Mouse (Mus musculus): ENCODE data around the gene Tdo2. TPM values are rescaled to one million over a fixed set of nuclear protein-coding genes. Genes with fewer than 3 reads are reported as not detected.

Tdo2 gene
- 1 to 10 TPM in 1 of 2 experiments, under 1 TPM in 1; 0.22 to 4.4 TPM for total RNA-seq (2021)
- long read RNA-seq, experiment 1, transcript Tdo2-201 (12 exons, 3,431 nt), result major isoform, 6 of 6 reads
- long read RNA-seq, experiment 1, partial matches to known transcripts, result 0 of 6 reads
- long read RNA-seq, experiment 1, other reads (novel, unspliced or antisense), result 0 of 6 reads
- long read RNA-seq, experiment 2, partial matches to known transcripts, result 0 of 1 reads
- long read RNA-seq, experiment 2, other reads (novel, unspliced or antisense), result 1 of 1 reads

DNA sequence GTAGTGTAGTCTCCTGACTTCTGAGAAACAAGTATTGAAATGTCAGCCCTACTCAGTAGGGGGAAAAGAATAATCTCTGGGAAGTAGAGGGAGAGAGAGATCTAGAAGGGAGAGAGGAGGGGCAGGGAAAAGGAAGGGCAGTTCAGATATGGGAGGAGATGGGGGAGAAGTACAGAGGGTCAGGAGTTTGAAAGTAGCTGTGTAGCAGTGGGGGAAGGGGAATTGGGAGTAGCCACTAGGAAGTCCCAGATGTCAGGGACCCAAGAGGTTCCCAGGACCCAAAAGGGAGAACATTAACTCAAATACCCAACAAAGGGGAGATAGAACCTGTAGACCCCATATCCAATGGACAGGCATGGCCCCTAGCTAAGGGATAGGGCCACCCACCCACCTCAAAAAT is at the start of gene Tdo2:
Tdo2 (minus strand) TSS at position 101 of the 400 bp plus-strand sequence.
- no peak for DNase-seq (ENCODE audit: low spot score in 2 of 2)

DNA sequence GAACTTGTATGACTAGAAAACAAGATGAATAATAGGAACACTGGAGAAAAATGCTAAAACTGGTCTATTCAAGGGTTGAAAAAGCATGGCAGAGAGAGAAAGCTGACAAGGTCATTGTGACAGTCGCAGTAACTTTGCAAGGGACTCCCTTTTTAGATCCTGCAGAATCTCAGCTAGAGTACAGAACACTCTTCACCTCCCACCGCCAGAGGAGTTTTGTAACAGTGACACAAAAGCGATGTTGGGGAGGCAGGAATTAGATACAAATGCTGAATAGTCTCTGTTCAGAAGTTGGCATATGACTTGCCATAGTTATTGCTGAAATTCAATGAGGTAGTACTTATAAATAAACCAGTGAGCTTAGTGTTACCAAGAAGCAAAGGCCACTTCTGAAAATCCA is 47.1 kb upstream of the Tdo2 start:
- no peak for DNase-seq (ENCODE audit: low spot score in 2 of 2)

DNA sequence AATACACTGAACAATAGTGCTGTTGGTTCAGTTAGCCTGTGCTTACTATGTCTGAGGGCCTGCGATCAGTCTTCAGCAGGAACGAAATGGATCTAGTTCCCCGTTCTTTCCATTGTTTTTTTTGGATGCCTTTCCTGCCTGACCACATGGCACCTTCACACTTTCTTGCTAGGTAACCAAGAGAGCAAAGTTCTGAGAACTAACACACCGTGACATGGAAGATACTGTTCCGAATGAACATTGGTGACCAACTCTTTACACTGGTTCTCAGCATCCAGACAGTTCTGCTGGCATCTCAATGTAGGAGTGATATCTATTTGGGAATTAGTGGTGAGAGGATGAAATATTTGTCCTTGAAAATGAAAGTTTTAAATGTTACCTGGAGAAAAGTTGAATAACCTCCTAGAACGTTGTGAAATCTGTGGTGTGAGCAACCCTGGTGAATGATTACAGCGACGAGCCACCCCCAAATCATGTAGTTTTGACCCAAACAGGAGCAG is 46.5 kb upstream of the Tdo2 start:
- DNase-seq (ENCODE audit: low spot score in 2 of 2), result no peak

DNA sequence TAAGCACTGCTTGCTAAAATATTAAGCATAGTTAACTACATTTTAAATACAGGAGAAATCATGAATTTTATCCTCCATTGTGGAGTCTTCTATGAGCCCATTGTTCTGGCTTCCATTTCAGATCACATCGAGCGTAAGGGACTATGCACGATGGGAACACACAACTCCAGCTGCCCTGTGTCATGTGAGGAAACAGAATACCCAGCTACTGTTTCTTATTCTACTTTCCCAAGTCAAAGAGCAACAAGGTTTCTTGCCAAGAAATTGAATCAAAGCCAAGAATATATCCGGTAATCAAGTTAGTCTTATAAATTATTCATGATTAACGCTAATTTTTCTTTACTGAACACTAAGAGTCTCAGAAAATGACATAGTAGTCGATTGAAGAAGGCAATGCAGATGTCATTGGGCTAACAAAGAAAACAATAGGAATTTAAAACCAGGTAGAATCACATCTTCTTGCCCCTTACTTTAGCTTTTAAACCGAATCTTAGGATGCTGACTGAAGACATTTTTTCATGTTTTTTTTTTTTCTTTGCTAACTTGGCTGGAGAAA is 38.2 kb upstream of the Tdo2 start:
- DNase-seq (ENCODE audit: low spot score in 2 of 2), result no peak

DNA sequence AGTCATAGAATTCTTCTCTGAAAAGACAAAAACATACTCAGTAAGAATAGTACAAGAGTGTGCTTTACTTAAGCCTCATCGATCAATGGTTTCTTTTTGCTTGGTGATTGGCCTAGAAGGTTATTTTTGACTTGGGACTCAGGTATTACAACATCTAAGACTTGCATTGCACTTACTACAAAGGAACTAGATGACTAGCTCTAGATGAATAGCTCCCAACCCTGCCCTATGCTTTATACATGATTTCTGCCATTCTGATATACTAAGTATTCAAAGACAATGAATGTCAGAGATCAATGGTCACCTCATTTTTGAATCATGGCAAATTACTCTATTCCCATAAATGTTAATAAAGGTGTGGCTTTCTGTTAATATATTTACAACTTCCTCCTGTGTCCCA is 31.0 kb upstream of the Tdo2 start:
- no peak for DNase-seq (ENCODE audit: low spot score in 2 of 2)

DNA sequence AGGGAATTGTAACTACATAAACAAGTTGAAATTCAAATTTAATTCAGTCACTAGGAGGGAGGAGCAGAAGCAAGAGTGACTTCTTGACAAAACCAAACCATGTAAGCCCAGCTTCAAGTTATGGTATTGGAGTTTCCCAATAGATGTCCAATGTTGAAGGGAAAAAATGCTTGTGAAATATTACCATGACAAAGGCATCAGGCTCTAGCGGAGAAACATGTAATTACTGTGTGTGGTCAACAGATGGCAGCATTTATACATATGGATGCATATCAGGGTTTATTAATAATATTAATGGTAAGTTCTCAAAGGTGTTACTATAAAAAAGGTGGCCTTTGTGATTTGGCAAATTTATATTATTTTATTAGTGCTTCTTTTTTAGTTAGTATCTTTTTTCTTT is 20.0 kb upstream of the Tdo2 start:
- no peak for DNase-seq (ENCODE audit: low spot score in 2 of 2)

DNA sequence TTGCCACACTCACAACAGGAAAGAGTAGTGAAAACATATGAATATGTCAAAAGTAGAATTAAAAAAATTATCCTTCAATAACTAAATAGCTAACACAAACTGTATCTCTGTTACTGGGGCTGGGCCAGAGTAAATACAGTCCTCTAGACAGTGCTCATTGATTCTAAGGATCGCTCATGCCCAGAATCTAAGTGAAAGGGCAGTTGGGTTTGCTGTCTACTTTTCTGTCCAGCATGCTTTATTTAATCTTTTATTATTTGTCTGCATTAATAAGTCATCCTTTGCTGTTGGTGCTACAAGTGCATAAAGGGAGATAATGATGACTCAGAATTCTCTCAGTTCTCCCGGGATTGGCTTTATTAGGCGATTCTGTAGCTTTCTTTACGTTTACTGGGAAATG is 19.4 kb upstream of the Tdo2 start:
- DNase-seq (ENCODE audit: low spot score in 2 of 2), result no peak

DNA sequence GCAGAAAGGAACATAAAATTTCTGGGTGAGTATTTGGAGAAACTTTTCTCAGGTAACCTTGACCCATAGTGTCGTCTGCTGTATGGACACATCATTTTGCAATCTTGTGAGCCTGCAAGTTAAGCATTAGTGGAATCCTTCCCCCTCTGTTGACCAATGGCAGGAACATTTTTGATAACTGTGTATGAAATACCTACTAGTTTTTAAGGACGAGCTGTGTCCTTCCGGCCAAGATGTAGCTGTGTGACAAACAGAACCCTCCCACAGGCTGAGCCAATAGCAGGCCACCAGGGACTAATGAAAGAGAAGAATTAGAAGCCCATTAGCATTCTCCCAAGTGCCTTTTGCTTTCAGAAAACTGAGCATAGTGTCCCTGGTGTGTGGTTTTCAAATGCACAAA is 14.5 kb upstream of the Tdo2 start:
- DNase-seq (ENCODE audit: low spot score in 2 of 2), result no peak

DNA sequence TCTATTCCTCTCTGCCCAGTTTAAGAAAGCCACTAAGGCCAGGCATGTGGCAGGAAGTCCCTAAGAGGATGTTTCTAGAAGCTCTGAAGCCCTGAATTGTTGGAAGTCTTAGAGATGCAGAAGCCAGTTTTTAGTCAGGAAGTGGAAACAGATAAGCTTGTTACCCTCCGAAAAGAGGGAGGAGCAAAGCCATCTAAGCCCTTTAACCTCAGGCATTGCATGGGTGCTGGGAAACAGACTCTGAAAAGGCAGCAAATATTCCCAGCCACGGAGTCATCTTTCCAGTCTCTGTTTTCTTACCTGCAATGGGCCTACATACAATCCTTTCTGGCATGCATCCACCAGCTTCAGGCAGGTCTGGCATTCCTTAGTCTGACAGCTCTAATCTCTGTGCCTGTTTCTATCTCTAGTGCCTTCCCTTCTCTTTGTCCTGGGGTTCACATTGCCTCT is 13.7 kb upstream of the Tdo2 start:
- DNase-seq (ENCODE audit: low spot score in 2 of 2), result no peak

DNA sequence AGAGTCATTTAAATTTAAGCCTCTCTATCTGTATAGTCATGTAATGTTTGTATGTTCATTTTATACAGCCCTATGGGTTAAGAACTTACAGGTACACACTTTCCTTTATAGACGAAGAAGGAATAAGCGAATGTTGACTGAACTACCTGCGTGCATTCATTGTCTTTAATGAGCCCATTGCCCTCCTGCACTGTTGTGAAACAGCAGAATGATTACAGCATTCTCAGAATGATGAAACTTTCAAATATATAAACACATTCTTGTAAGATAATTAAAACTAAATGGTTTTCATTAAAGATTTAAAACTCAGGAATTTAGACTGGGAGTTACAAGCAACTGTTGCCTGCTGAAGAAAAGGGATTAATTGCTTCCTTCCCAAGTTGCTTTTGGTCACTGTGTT is 11.6 kb upstream of the Tdo2 start:
- DNase-seq (ENCODE audit: low spot score in 2 of 2), result no peak

DNA sequence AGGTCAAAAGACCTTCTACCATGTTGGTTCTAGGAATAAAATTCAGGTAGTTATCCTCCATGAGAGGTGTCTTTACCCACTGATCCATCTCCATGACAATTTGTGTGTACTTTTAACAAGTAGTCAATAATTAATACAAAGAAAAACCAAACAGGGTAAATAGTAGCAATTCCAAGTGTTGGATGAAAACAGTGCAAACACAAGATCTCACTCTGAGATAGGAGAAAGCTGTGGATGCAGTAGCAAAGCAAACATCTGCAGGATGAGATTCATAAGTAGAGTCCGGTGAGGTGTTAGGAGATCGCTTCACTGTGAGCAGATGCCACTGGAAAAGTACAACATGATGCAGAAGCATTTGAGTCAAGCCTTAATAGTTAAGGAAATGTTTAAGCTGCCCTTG is 10.1 kb upstream of the Tdo2 start:
- DNase-seq (ENCODE audit: low spot score in 2 of 2), result no peak

DNA sequence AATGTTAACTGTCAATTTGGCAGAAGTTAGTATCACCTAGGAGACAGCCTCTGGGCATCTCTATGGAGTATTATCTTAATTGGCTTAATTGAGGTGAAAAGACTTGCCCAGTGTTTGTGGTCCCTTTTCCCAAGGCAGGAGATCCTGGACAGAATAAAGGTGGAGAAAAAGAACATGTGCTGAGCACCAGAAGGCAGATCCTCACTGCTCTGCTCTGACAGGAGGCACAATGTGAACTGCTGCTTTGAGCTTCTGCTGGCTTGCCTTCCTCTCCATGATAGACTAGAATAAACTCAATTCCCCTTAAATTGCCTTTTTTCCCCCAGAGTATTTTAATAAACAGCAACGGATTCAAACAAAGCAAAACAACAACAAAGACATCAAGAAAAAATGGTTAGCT is 9.1 kb upstream of the Tdo2 start:
- no peak for DNase-seq (ENCODE audit: low spot score in 2 of 2)

DNA sequence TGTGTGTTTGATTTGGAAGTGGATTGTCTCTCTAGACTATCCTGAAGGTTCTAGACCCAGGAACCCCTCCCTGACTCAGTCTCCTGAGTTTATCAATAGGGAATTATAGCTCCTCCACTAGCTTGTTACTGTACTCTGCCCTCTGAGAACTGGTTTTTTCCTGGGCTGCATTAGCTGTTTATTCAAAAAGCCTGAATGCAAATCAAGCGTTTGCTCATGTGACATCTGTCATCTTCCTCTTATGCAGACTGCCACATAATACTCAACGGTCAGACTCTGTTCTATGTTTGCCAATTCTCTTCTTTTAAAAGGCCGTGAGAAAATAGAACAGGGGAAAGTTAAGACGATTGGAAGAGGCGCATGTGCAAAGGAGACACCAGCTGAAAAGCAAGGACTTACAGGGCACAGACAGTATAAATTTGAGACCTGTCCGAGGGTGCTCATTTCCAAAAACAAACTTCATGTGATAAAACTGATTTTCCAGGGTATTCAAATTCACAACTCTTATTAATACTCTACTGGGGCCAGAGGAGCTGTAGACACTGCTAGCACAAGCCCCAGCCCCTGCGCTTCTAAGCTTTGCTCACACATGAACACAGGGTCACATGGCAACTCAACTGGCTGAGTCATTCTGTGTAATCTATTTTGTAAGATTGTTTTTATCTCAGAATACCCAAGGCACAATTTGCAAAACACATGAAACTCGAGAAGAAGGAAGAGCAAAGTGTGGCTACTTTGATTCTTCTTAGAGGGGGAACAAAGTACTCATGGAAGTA is 7.3 kb upstream of the Tdo2 start:
- DNase-seq (ENCODE audit: low spot score in 2 of 2), result no peak

DNA sequence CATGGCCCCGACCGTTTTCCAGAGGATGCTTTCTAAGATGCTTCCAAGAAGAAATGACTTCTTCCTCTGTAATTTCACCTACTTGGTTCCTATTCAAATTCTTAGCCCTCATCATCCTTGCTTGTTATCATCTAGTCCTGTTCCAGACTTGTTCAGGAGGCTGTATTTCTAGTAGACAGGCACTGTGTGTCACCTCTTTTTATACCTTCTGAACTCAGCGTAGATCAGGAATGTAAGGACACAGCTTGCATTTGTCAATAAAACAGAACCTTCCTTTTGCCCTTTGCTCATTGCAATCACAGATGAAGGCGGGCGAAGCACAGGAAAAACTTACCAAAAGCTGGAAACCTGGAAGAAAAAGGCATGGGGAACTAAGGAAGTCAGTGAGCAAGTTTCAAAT is 6.0 kb upstream of the Tdo2 start, which contains the start of gene Asic5:
Asic5 (plus strand) TSS at position 301 of the 400 bp plus-strand sequence.
- no peak for DNase-seq (ENCODE audit: low spot score in 2 of 2)

DNA sequence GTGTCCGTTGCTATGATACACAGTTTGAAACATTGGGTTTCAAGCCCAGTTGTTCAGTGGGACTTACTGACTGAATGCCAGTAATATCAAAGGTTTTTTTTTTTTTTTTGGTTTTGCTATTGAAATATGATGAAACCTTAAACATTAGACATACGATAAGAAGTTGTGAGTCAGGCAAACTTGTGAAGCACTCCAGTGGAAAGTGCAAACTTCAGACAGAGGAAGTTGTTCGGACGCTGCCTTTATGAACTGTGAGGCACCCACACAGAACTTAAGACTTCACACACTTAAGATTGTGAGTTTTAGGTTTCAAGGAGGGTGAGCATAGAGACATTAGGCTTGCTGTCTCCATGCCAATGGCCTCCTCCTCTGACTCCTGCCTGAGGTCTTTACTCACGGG is 5.6 kb upstream of the Tdo2 start:
- no peak for DNase-seq (ENCODE audit: low spot score in 2 of 2)

DNA sequence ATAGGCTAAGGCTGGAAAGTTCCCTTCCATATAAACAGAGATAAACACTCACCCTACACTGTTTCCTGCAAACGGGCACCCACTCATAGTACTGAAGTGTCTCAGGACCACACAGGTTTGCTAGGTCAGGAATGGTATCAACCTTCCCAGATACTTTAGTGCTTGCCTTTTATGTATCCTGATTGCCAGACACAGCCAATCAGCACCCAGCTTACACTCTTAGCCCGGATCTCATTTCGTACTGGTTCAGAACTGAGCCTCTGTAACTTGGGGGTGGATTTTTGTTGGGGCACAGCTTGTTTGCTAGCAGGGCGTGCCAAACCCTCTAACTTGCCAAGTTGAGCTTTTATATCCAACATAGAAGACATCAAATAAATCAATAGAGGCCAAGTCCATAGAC is 395 bp downstream of the Tdo2 start:
- no peak for DNase-seq (ENCODE audit: low spot score in 2 of 2)

DNA sequence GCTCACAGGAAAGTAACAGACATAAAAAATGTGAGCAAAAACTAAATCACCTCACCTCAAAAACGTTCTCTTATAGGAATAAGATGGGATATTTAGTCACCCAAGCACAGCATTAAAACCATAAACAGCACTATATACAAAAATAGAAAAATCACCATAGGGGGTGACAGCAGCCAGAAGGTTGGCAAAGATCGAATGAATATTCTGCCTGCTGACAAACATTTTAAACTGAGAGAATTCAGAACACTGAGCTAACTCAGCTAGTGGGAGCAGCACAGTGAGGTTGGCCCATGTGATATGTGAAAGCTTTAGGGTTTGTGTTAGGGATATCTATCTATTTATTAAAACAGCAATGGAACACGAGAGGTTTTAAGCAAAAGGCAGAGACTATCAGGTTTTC is 11.4 kb downstream of the Tdo2 start:
- no peak for DNase-seq (ENCODE audit: low spot score in 2 of 2)

DNA sequence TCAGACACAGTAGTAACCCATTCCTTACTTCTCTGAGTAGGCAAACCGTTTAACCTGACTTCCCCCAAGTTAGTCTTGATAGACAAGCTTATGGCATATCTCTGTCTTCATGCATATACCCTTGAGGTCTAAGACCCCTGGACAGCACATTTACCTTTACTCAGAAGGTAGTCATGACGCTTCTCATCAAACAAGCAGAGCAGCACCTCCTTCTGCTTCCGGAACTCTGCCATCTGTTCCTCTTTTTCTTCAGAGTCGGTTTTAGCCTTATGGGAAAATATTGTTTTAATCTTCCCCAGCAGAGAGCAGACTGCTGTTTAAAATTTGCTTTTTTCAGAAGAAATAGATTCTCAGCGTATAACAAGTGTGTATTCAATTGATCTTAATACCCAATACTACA is 12.2 kb downstream of the Tdo2 start:
- DNase-seq (ENCODE audit: low spot score in 2 of 2), result no peak

DNA sequence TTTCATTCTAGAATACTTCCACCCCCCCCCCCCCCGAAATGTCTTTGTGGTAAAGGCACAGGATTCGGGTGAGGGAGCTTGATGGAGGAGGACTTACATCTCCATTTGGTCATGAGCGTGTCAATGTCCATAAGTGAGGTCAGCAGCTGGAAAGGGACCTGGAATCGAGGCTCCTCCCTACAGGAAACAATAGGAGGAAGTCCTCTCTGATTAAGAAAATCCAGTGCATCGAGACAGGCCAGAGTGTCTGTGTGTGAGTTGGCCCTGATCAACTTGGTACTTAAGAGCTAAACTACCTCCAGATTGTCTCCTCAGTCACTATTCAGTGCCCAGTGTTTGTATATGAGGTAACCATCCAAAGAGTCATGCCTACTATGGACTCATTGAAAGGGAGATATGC is 14.7 kb downstream of the Tdo2 start:
- DNase-seq (ENCODE audit: low spot score in 2 of 2), result no peak

DNA sequence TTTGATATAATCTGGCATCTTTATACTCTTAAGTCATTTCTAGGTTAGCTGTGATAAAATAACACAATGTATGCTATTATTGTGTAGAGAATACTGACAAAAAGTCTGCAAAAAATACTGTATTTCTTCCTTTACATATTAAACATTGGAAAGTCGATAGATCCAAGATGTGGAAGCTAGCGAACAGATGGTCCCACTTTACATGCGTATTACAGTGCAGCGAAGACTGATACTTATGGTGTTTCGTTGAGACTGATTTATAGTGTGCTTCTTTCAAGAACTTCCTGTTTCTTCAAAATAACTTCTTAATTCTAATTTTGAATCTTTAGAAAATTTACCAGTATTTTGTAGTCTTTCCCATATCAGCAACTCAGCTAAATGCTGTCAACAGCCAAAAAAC is 18.5 kb downstream of the Tdo2 start:
- no peak for DNase-seq (ENCODE audit: low spot score in 2 of 2)

DNA sequence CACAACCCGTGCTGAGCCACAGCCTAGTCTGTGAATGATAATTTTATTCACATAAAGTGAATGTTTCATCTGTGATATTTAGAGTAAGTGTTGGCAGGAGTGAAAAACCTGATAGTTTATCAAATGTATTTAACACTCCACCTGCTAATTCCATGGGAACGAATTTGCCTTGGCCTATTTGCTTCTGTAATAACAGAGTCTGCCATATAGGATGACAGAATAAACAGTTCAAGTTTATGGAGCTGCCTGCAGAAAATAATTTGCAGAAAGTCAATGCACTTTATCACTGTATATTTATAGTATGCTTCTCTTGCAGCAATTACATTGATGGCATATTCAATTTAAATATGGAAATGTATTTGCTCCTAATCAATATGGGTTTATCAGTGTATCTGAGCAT is 24.2 kb downstream of the Tdo2 start:
- no peak for DNase-seq (ENCODE audit: low spot score in 2 of 2)

DNA sequence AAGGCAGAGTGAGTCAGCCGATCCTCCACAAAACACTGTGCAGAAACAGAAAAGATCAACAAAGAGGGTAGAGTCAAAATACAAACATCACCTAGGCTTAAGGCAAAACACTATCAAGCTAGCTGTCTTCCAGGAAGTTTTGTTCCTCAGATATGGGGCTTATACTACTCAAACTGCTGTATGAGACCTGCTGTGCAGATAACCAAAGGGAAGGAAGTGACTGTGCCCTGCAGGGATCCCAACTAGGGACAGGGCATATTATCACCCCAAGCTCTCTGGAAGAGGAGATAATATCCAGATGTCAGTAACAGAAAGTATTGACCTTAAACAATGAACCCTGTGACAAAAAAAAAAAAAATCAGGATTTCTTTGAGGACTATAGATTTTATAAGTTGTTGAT is 27.0 kb downstream of the Tdo2 start:
- DNase-seq (ENCODE audit: low spot score in 2 of 2), result no peak
